Mouse (Mus musculus): Measurements from ENCODE around the gene Tbcc.
"Not testable (repeated sequence)": the region's sequence is repeated elsewhere in the genome, so short reads cannot be mapped to it uniquely, and the experiment has no call there.

The Tbcc gene

DNA sequence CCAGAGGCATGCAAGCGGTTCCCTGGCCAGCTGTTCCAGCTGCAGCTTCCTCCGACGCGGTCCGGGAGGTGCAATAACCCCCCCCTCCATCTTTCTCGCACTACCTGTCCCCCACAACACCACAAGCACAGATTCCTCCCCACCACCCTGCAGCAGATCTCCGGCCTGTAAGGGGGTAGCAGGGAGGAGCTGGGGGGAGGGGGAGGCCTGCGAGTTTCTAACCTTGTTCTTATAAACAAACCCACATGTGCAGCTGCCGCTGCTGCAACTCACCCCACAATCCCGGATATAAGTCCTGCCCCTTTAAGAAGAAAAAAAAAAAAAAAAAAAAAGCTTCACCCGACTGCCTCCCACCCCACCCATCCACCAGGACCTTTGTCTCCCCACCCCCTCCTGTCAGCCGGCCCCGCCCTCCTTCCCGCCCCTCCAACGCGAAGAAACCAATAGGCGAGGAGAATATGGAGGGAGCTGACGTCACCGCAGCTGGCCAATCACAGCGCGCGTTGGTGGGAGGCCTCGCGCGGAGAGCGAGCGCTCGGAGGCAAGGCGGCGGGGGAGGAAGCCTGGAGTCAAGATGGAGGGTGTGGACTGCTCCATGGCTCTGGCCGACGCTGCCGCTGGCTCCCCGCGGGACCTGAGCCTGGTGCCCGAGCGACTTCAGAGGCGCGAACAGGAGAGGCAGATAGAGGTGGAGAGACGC is at the start of gene Tbcc:
Gene Tbcc, plus strand, starts transcription at position 569 of the 700 bp plus-strand sequence.
- peak; percentile 92 to 97 for DNase-seq (ENCODE audit: low spot score in 2 of 2)

DNA sequence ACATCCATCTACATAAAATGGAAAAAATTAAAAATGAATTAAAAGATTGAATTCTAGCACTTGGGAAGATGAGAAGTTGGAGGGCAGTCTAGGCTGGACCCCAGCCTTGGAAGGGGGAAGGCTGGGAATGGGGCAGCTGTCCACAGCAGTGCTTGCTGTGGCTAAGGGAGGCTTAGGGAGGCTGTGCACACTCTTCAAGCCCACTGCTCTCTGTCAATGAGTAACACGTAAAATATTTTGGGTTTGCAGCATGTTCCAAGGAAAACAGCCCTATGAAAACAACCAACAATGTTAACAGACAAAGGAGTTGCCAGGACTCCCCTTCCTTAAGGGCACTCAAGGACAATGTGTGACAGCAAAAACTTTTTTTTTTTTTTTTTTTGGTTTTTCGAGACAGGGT is 47.5 kb upstream of the Tbcc start:
- DNase-seq (ENCODE audit: low spot score in 2 of 2) = no peak

DNA sequence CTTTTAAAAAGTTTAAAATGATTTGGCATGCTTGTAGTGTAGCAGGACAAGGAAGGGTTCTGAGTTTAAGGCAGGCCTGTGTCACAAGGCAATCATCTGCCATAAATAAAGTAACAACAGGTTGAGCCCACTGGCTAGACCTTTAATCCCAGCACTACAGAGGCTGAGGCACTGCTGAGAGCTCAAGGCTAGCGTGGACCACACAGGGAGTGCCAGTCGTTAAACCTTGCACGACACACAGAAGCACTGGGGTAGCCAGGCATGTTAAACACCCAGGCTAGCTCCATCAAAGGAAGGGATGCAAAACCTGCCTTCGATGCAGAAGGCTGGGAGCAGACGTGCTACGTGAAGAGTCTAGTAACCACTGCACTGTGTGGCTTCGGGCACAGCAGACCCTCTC is 46.8 kb upstream of the Tbcc start:
- no peak for DNase-seq (ENCODE audit: low spot score in 2 of 2)

DNA sequence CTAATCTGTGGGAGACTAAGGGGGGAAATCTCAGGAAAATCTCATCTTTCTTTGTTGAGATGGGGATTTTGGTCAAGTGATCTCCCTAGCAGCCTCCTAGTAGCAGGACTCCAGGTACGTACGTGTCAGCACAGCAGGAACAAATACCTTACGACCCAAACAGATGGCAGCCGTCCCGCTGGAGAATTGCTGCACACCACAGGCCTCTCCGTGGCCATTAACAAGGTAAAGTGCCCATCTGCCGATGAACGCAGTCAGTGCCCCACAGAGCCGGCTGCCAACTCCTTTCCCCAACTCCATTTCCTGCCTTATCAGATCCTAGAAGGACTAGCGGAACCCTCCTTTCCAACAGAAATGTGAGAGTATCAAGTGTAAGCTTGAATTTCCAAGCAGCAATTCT is 45.7 kb upstream of the Tbcc start:
- no peak for DNase-seq (ENCODE audit: low spot score in 2 of 2)

DNA sequence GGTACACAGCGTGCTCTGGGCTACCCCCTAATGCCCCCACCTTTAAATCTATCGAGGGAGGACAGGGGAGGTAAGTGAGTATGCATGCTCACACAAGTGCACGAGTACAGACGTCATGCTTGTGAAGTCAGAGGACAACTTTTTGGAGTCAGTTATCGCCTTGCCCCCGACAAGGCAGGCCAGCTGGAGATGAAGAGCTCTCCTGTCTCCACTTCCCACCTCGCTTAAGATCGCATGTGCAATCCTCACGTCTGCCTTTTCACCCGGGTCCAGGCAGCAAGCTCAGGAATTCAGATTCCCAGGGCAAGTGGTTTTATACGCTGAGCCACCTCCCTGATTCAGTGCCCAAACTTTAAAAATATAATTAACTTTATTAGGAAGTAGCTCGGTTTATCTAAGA is 45.2 kb upstream of the Tbcc start:
- DNase-seq (ENCODE audit: low spot score in 2 of 2) = no peak

DNA sequence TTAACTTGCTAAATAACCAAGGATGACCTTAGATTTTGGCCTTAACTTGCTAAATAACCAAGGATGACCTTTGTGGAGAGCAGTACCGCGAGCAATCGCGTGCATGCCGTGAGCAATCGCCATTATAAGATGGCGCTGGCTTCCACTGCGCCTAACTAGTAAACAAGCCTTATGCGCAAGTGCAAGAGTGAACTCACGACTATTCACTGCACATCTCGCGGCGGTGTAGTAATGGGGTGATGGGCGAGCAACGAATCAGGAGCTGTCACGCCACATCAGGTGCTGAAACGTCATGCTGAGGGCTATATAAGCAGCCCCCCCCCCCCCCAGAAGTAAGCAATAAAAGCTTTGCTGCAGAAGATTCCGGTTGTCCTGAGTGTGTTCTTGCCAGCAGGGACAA is 43.9 kb upstream of the Tbcc start:
- not testable (repeated sequence) for DNase-seq (ENCODE audit: low spot score in 2 of 2)

DNA sequence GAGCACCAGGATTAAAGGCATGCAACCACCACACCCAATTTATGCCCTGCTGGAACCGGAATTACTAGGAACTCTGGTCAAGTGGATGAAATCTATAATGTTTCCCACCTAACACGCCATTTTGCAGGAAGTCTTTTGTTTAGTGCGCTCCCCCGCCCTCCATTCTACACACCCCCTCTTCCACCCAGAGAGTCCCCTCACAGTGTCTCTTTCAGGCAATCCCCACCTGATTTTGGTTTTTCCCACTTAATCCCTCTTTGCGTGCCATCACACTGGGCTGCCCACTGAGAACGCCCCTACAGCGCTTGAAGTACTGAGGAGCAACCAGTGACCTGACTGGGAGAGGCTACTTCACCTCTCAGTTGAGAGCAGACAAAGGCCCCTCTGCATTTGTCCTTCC is 43.3 kb upstream of the Tbcc start:
- DNase-seq (ENCODE audit: low spot score in 2 of 2) = no peak

DNA sequence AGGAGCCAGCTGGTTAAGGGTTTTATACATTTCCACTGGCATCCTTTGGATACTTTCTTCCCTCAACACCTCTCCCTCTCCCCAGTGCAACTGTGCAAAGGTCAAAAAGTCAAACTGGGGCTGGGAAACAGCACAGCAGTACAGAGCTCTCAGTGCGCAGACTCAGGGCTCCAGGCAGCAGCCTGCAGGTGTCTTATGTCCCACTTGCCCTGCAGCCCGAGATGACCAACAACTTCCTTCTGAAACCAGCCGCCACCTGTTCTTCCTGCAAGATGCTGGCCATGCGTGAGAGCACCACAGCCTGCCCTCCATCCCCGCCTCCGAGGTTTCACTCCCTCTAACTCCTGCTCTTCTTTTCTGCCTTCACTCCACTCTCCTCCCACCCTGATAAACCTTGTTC is 37.8 kb upstream of the Tbcc start:
- DNase-seq (ENCODE audit: low spot score in 2 of 2) = no peak

DNA sequence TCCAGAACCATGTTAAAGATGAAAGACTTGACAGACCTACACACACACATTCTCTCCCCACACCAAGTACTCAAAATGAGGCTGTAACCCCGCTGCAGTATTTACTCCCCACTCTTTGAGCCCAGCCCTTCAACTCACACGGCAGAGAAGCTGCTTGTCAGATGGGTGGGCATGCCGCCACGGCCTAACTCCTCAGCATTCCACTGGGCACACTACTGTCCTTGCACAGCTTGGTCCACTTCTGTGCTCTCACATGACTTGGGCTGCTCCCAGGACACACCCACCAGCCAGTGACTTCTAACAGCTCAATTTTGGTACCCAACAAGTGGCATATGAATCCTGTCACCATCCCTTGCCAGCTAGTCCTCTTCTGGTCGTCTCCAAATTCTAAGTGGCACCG is 37.2 kb upstream of the Tbcc start:
- DNase-seq (ENCODE audit: low spot score in 2 of 2) = peak in 1 of 2 experiments; percentile 61

DNA sequence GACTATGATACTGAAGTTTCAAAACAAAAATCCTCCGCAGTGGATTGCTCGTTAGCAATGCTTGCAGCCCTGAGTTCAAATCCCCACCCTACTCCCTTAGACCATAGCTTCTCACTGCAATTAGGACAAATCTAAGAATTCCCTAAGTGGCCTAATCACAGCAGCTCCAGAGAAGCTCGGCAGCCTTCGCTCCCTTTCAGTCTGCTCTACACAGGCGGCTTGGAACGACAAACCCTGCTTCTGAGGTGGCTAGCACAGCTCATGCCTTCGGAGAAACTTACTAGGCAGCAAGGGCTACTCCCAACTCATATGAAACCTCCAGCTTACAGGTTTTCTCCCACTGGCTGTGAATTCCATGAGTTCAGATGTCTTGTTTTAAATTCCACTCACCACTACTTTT is 36.4 kb upstream of the Tbcc start:
- DNase-seq (ENCODE audit: low spot score in 2 of 2) = no peak

DNA sequence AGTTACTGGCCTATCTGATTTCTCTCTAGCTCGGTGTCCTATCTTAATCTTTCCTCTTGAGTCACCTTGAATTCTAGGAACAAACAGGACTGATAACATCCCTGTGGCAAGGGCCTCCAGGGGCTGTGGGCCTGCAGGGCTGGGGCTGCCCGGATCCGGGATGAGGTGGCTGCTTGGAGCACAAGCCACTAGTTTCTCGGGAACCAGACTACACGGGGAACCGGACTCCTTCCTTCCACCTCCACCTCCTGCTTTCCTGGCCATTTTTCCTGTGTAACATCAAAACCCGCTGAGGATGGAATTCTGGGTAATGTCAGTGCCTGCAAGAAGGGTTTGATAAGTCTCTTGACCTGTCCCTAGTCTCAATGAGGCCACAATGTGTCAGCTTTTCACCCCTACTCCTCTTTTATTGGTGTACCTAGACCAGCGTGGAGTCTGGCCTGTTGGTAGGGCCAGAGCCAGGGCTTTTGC is 35.8 kb upstream of the Tbcc start:
- no peak for DNase-seq (ENCODE audit: low spot score in 2 of 2)

DNA sequence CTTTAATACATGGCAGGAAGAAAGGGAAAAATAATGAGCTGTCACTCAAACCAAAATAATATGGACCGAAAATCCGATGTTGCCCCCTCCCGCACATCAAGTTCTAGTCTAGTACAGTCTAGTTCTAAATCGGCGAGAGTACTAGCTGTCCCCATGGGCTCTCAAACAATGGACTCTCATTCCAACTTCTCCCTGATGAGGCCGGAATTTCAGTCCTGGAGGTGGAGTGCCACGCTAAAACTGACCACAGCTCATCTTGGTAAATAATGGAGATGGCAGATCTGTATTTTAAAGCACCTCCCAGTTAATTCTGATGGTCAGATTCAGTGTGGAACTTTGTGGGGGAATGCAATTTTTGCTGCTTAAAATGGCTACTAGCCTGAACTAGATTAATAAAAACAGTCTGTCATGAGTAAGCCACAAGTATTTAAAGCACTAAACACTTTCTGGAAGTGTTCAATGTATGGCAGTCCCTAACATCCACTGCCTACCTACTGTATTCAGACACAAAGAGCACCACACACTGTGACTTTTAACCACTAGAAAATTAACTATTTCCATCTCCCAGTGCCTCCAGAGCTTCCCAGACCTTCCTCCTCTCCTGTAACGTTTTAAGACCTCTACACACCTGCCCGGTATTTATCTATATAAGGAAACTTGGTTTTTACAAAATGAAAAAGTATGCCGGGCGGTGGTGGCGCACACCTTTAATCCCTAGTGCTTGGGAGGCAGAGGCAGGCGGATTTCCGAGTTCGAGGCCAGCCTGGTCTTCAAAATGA is 35.0 kb upstream of the Tbcc start:
- DNase-seq (ENCODE audit: low spot score in 2 of 2) = no peak

DNA sequence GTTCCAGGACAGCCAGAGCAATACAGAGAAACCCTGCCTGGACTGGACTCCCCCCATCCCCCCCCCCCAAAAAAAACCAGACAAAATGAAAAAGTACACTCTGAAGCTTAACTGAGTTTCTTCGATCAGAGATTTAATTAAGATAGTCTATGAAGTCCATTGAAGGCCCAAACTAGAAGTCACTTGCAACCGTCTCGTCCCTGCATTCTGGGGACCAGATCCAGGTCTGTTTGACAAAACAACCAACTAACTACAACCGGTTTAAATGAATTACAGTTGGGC is 34.4 kb upstream of the Tbcc start:
- DNase-seq (ENCODE audit: low spot score in 2 of 2) = no peak

DNA sequence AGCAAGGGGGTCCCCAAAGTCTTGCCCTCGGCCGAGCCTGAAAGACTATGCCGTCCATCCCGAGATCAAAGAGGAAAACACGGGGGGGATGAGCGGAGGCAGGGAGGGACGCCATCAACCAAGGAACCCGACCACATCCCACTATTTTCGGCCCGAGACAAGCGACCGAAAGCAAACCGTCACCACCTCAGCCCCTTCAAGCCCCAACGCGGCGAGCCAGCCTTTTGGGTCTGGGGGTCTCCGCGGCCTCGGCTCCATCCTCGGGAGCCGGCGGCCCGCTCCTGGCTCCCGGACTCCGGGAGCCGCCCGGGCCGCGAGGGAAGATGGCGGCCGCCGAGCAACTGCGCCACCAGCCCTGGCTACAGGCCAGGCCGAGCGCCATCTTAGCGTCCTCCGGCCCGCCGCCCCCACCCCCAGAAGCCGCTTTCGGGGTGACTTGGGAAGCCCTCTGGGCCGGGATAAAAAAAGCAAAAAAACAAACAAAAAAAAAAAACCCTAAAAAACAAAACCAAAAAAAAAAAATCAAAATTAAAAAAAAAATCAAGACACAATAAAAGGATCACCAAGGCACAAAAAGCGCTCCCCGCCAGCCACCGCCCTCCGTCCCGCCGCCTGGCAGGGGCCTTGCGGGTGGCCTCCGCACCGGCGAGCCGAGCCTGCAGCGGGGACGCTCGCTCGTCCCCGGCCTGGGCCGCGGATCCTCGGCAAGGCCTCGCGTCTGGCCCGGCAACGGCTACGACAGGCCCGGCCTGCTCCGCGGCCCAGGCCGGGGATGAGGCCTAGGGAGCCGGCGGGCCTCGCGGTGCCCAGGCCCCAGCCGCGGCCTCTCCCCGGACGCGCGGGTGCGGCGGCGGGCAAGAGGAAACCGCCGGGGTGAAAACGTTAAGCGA is 33.8 kb upstream of the Tbcc start:
- DNase-seq (ENCODE audit: low spot score in 2 of 2) = peak; percentile 72 to 88

DNA sequence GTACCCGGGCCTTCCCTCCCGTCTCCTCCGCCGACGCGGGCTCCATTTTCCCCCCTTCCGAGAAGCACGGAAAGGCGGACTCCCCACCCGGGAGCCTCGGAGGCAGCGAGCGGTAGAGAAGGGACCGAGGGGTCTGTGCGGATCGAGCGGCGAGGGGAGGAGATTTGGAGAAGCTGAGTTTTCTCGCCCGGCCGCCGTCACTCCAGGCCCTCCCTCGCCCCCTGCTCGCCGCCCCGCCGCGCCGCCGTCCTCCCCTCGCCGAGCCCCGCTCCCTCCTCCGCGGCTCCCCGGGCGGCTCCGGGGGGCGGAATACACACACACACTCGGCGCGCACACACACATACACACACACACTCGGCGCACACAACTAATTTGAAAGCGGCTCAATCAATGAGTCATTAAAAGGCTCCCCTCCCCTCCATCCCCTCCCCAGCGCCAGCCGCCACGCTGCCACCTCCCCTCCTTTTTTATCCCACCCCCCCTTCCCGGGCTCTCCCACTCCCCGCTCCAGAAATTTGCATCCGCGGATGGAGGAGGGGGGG is 33.1 kb upstream of the Tbcc start:
- DNase-seq (ENCODE audit: low spot score in 2 of 2) = peak; percentile 59 to 77

DNA sequence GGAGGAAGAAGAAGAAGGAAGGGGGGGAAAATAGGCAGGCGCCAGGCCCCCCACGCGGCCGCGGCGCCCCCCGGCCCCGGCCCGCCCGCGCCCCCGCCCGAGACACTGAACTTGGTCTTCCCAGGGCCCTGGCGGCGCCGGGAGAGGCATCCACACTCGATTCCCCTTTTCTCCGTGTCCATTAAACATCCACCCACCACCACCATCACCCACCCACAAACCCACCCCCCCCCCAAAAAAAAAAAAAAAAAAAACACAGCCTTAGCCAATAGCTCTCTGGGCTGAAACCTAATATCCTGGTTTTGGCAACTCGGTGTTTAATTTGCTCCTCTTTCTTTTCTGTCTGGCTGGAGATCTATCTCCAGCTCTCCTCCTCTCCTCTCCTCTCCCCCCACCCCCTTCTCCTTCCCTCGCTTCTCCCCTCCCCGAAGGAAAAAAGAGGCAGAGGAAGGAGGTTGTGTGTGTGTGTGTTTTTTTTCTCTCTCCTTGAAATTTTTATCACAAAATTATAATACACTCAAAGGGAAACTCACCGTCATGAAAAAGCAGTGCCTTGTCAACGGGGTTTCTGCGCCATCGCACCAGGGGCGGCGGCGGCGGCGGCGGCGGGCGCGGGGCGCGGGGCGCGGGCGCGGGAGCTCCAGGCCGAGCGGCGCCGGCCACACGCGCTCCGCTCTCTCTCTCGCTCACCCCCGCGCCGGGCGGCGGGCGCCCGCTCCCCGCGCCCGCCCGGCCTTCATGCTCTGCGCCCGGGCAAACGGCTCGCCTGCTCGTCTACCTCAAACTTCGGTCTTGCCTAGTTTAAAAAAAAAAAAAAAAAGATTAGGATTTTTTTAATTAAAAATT is 32.4 kb upstream of the Tbcc start, which contains the start of gene Bicral:
Gene Bicral, minus strand, starts transcription at position 580 of the 846 bp plus-strand sequence.
- DNase-seq (ENCODE audit: low spot score in 2 of 2) = peak in 1 of 2 experiments; percentile 67

DNA sequence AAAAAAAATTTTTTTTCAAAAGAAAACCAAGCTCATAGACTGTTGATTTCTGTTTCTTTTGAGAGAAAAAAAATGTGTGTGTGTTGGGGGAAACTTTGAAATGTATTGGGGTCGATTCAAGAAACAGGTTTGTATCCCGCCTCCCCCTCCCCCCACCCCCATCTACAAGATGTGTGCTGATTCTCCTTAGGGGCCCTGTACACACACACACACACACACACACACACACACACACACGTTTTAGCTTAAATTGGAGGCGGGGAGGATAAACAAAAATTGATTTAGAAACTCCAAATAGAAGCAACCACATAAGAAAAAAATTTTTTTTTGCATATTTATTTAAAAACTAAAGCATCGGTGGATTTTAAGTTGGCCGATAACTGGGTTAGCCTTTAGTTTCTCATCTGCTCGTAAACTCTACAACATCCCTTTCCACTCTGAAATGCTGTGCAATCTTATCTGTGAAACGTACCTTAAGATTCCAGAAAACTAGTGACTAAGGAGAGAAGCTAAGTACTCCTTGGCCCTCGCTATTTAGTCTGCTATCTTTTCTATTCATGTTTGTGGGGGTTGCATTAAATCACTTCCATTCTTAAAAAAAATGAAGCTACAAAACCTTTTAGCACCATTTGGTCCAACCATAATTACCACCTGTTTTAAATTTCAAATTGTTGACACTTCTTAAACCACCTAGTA is 31.6 kb upstream of the Tbcc start:
- no peak for DNase-seq (ENCODE audit: low spot score in 2 of 2)

DNA sequence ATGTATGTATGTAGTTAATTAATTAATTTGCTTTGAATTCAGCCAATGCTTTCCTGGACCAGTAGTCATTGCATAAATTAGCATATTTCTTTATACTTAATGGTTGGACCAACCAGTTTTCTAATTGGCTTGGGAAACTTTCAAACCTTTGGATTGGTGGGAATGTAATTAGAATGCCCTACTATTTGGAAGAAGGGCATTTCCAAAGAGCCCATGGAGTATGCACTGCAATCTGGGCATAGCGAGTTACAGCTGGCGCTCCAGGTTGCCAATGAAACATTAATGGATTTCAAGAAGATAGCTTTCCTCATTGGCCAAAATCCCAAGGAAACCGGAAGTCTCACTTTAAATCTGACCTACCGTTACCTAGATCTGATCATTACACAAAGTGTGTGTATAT is 30.4 kb upstream of the Tbcc start:
- DNase-seq (ENCODE audit: low spot score in 2 of 2) = no peak

DNA sequence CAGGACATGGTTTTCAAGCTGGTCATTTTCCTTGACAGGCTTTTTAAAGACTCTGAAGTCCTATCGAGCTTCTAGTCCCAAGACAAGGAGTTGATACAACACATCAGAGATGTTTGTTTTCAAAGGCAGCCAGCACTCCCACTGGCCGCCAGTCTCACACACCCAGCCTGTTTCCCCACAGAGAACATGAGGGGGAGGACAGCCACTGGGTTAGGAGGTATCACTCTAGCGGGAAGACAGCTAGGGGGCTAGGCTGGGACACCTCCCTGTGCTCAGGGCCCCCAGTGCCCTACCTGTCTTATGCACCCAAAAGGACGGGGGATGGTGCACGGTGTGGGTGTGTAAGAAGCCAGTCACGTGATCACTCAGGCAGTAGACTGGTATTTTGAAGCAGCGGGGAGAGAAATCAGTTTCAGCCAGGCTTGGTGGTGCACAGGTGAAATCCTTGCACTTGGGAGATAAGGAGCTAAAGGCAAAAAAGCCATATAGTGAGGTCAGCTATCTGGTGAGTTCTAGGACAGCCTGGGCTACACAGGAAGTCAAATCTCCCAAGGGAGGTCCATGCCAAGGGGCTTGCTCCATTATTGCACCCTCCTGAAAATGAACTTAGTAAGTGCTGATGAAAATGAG is 25.8 kb upstream of the Tbcc start:
- DNase-seq (ENCODE audit: low spot score in 2 of 2) = no peak

DNA sequence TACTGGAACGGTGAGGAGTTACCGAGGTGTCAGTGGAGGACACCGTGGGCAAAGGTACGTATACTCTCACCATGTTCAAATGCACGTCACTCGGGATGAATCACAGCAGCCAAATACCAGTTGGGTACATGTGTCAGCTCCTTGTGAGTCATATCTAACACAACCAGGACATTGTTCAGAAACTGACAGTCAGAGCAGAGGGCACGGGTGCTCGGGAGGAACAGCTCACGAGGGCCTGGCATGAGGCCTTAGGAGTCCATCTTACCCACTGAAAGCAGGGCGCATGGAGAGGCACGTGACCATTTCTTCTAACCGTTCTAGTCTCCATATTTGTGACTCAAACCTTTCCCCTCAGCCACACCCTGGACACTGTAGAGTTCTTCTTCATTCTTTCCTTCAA is 23.6 kb upstream of the Tbcc start:
- no peak for DNase-seq (ENCODE audit: low spot score in 2 of 2)
